Mouse (Mus musculus): Measurements from ENCODE around the gene Ptpn3. TPM values are rescaled to one million over a fixed set of nuclear protein-coding genes. Genes with fewer than 3 reads are reported as not detected.

The Ptpn3 gene
- total RNA-seq, 2 experiments from 2014 or later = 29.8 to 77.3 TPM

GRCm38 (mm10) chr4:57250636-57251035 lies 51.0 kb downstream of the Ptpn3 start:
- no peak for DNase-seq
- Histone ChIP-seq H3K4me3 (no peak overlapping the region), H3K27ac (peak overlapping the region; percentile 53)
- TF ChIP-seq CTCF (IDR thresholded peaks at IDR 0.05) = peak; percentile 65
- intact Hi-C loops (cut with DNase I) = loop anchor here (2.0 kb wide), 1 partner anchor 20 kb away; no protein-coding TSS in a partner anchor

GRCm38 (mm10) chr4:57249108-57249507 lies 52.5 kb downstream of the Ptpn3 start:
- peak; percentile 61 for DNase-seq
- intact Hi-C loops (cut with DNase I) = no loop called here
- H3K27ac ChIP-seq = peak overlapping the region; percentile 88
- no peak for TF ChIP-seq CTCF (IDR thresholded peaks at IDR 0.05)
- H3K4me3 ChIP-seq = peak overlapping the region; percentile 48

- TF ChIP-seq CTCF (IDR thresholded peaks at IDR 0.05) = no peak
- H3K27ac ChIP-seq = peak overlapping the region; percentile 51
- intact Hi-C loops (cut with DNase I) = loop anchor here (5.0 kb wide), 1 partner anchor 32 kb away; no protein-coding TSS in a partner anchor
- peak overlapping the region; percentile 37 for H3K4me3 ChIP-seq
- no peak for DNase-seq
Observed at GRCm38 (mm10) chr4:57244874-57245273, 56.8 kb downstream of the Ptpn3 start.

GRCm38 (mm10) chr4:57243312-57243711 lies 58.3 kb downstream of the Ptpn3 start:
- TF ChIP-seq CTCF (IDR thresholded peaks at IDR 0.05) = no peak
- Histone ChIP-seq H3K27ac (peak overlapping the region; percentile 40; the same call in 1 of the 2 replicates), H3K4me3 (no peak overlapping the region)
- no peak for DNase-seq
- intact Hi-C loops (cut with DNase I) = loop anchor here (5.0 kb wide), 1 partner anchor 34 kb away; no protein-coding TSS in a partner anchor

- peak; percentile 56 for TF ChIP-seq CTCF (IDR thresholded peaks at IDR 0.05)
- Histone ChIP-seq H3K27ac (peak overlapping the region; percentile 74), H3K4me3 (peak overlapping the region; percentile 9)
- DNase-seq = peak; percentile 67
- intact Hi-C loops (cut with DNase I) = loop anchor here (5.0 kb wide), 1 partner anchor 36 kb away; no protein-coding TSS in a partner anchor
Observed at GRCm38 (mm10) chr4:57240934-57241333, 60.7 kb downstream of the Ptpn3 start.

- peak overlapping the region; percentile 74 for H3K27ac ChIP-seq
- intact Hi-C loops (cut with DNase I) = loop anchor here (5.0 kb wide), 1 partner anchor 37 kb away; no protein-coding TSS in a partner anchor
Observed at GRCm38 (mm10) chr4:57240100-57240499, 61.5 kb downstream of the Ptpn3 start.

GRCm38 (mm10) chr4:57239112-57239511 lies 62.5 kb downstream of the Ptpn3 start:
- no peak for TF ChIP-seq CTCF (IDR thresholded peaks at IDR 0.05)
- Histone ChIP-seq H3K27ac (peak overlapping the region; percentile 74), H3K4me3 (no peak overlapping the region)
- intact Hi-C loops (cut with DNase I) = no loop called here
- DNase-seq = no peak

More at GRCm38 (mm10) chr4:57240100-57240499, 61.5 kb downstream of the Ptpn3 start:
- peak overlapping the region; percentile 9 for H3K4me3 ChIP-seq
- no peak for DNase-seq
- no peak for TF ChIP-seq CTCF (IDR thresholded peaks at IDR 0.05)

- Histone ChIP-seq H3K4me3 (no peak overlapping the region), H3K27ac (peak overlapping the region; percentile 24)
- intact Hi-C loops (cut with DNase I) = no loop called here
- DNase-seq = peak; percentile 34
- TF ChIP-seq CTCF (IDR thresholded peaks at IDR 0.05) = no peak
Observed at GRCm38 (mm10) chr4:57238118-57238517, 63.5 kb downstream of the Ptpn3 start.

GRCm38 (mm10) chr4:57236513-57236912 lies 65.1 kb downstream of the Ptpn3 start:
- Histone ChIP-seq H3K27ac (peak overlapping the region; percentile 50), H3K4me3 (no peak overlapping the region)
- intact Hi-C loops (cut with DNase I) = no loop called here
- no peak for TF ChIP-seq CTCF (IDR thresholded peaks at IDR 0.05)
- no peak for DNase-seq

GRCm38 (mm10) chr4:57235741-57236140 lies 65.9 kb downstream of the Ptpn3 start:
- no peak for DNase-seq
- H3K27ac ChIP-seq = no peak overlapping the region
- no peak for TF ChIP-seq CTCF (IDR thresholded peaks at IDR 0.05)
- no peak overlapping the region for H3K4me3 ChIP-seq
- intact Hi-C loops (cut with DNase I) = no loop called here

- Histone ChIP-seq H3K4me3 (no peak overlapping the region), H3K27ac (no peak overlapping the region)
- intact Hi-C loops (cut with DNase I) = no loop called here
- no peak for DNase-seq
- TF ChIP-seq CTCF (IDR thresholded peaks at IDR 0.05) = no peak
Observed at GRCm38 (mm10) chr4:57234348-57234747, 67.3 kb downstream of the Ptpn3 start.

GRCm38 (mm10) chr4:57232439-57232838 lies 69.2 kb downstream of the Ptpn3 start:
- intact Hi-C loops (cut with DNase I) = no loop called here
- no peak overlapping the region for H3K4me3 ChIP-seq
- no peak overlapping the region for H3K27ac ChIP-seq
- no peak for TF ChIP-seq CTCF (IDR thresholded peaks at IDR 0.05)
- no peak for DNase-seq

- Histone ChIP-seq H3K27ac (no peak overlapping the region), H3K4me3 (no peak overlapping the region)
- intact Hi-C loops (cut with DNase I) = no loop called here
- no peak for TF ChIP-seq CTCF (IDR thresholded peaks at IDR 0.05)
- no peak for DNase-seq
Observed at GRCm38 (mm10) chr4:57231323-57231722, 70.3 kb downstream of the Ptpn3 start.

- Histone ChIP-seq H3K4me3 (no peak overlapping the region), H3K27ac (no peak overlapping the region)
- intact Hi-C loops (cut with DNase I) = no loop called here
- TF ChIP-seq CTCF (IDR thresholded peaks at IDR 0.05) = no peak
- DNase-seq = no peak
Observed at GRCm38 (mm10) chr4:57230341-57230740, 71.3 kb downstream of the Ptpn3 start.
